Mouse (Mus musculus): ENCODE results near the gene Scnn1a.
A peak's percentile ranks its signal among the peaks of the same experiment; 100 is the strongest.

Scnn1a gene

GRCm38 (mm10) chr6:125312171-125312570, 8.3 kb upstream of the Scnn1a start:
- no peak for DNase-seq

- DNase-seq = no peak
These were observed 7.7 kb upstream of the Scnn1a start for GRCm38 (mm10) chr6:125312581-125313355.

GRCm38 (mm10) chr6:125313546-125314230, 6.8 kb upstream of the Scnn1a start, which contains the start of gene Ltbr:
Gene Ltbr, minus strand, starts transcription at chr6:125313885.
- peak; percentile 35 for DNase-seq

GRCm38 (mm10) chr6:125314231-125314563, 6.3 kb upstream of the Scnn1a start:
- no peak for DNase-seq

GRCm38 (mm10) chr6:125314746-125315145, 5.7 kb upstream of the Scnn1a start:
- DNase-seq = no peak

GRCm38 (mm10) chr6:125317077-125317476, 3.4 kb upstream of the Scnn1a start:
- no peak for DNase-seq

- DNase-seq = no peak
These were observed 1.2 kb upstream of the Scnn1a start for GRCm38 (mm10) chr6:125318981-125319918.

GRCm38 (mm10) chr6:125319919-125320296, 551 bp upstream of the Scnn1a start:
- DNase-seq = no peak

GRCm38 (mm10) chr6:125321114-125321855, 826 bp downstream of the Scnn1a start:
- no peak for DNase-seq

- DNase-seq = no peak
These were observed 2.3 kb downstream of the Scnn1a start for GRCm38 (mm10) chr6:125322794-125323193.

GRCm38 (mm10) chr6:125323547-125323946, 3.1 kb downstream of the Scnn1a start:
- DNase-seq = no peak

- DNase-seq = no peak
These were observed 4.9 kb downstream of the Scnn1a start for GRCm38 (mm10) chr6:125325337-125325736.

GRCm38 (mm10) chr6:125328243-125328642, 7.8 kb downstream of the Scnn1a start:
- DNase-seq = no peak

GRCm38 (mm10) chr6:125330626-125331326, 10.3 kb downstream of the Scnn1a start:
- DNase-seq = peak; percentile 47

GRCm38 (mm10) chr6:125333112-125333899, 12.8 kb downstream of the Scnn1a start:
- DNase-seq = no peak

- no peak for DNase-seq
These were observed 13.9 kb downstream of the Scnn1a start for GRCm38 (mm10) chr6:125334356-125334755.

GRCm38 (mm10) chr6:125338791-125339660, 18.6 kb downstream of the Scnn1a start:
- no peak for DNase-seq

GRCm38 (mm10) chr6:125340244-125340643, 19.8 kb downstream of the Scnn1a start:
- no peak for DNase-seq

GRCm38 (mm10) chr6:125342198-125342597, 21.7 kb downstream of the Scnn1a start:
- DNase-seq = no peak

- no peak for DNase-seq
These were observed 23.6 kb downstream of the Scnn1a start for GRCm38 (mm10) chr6:125344084-125344483.

Measured in cerebellum, adult 9-11 months (tissue).